Mouse (Mus musculus) G1E-ER4 (cell line): ENCODE results near the gene Tex33. TPM values are rescaled to one million over a fixed set of nuclear protein-coding genes. Genes with fewer than 3 reads are reported as not detected.

Experiments used
- GATA1 ChIP-seq: IDR thresholded peaks from one replicate; pipeline ENCODE4 v1.8.0; 2012; ENCODE audit warnings: low read length, inconsistent platforms
- polyA plus RNA-seq: library from polyadenylated mRNA; stranded (reverse); fragments of >175 nt; gene quantifications from 2 replicates; pipeline ENCODE4 v1.2.3, GENCODE M21; 2012

The Tex33 gene
- polyA plus RNA-seq, 1 experiment, result not detected

DNA sequence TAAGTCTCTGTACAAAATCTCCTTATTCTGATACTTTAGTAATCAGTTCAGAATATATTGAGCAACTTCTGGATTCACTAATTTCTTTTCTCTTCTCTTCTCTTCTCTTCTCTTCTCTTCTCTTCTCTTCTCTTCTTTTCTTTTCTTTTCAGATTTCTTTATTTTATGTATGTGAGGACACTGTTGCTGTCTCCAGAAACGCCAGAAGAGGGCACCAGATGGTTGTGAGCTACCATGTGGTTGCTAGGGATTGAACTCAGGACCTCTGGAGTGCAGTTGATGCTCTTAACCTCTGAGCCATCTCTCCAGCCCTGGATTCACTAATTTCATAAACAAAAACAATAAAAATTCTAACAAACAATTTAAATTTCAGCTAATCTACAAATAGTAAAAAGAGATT lies 40.8 kb downstream of the Tex33 start:
- TF ChIP-seq GATA1, result no peak

DNA sequence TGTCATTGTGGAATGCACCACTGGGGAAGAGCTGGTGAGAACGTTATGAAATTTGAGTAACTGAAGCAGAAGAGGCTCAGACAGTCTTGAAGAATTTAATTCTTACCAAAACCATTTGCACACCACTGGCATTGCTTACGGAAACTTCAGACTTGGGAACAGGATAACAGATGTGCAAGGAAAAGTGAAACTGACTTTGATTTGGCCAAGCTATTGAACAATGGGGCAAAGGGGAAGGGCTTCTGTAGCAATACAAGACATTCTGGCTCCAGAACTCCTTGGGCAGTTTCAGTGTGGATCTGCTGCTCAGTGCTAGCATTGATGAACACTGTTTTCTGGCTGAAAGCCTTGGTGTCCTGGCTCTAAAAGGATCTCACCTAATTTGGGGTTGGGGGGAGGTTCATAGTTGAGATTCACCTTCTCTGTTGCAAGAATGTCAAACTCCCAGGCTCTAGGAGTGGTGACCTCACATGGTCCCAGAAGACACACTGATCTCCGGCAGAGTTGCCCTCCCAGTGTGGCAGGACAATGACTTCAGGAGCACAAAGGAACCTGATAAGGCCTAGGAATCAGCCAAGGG lies 44.0 kb downstream of the Tex33 start:
- no peak for TF ChIP-seq GATA1

DNA sequence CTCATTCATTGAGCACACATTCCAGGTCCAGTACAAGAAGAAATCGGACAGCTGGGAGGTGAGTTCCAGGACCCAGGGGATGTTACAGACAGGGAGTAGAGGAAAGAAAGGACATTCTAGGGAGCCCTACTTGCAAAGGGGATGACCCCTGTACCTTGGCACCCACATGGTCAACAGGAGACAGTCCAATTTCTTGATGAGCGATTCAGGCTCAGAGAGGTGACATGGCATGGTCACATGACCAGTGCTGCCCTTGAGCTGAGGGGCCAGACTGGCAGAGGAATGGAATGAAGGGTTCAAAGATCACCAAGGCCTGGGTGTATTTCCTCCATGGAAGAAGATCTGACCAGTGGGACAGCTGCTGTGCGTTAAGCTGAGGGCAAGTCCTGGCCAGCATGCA lies 51.1 kb downstream of the Tex33 start:
- no peak for TF ChIP-seq GATA1

DNA sequence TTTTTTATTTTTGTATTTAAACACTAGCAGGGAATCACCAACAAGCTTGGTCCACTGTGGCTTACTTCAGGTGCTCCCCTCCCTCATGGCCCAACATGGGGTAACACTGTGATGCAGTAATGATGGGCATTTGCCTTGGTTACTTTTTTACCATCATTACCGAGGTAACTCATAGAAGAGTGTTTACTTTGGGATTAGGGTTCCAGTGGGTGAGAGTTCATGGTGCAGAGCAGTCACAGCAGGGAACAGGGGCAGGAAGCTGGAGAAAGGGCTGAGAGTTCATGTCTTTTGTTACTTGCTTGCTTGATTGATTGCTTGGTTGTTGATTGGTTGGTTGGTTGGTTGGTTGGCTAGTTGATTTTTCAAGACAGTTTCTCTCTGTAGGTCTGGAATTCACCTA lies 52.0 kb downstream of the Tex33 start:
- no peak for TF ChIP-seq GATA1

DNA sequence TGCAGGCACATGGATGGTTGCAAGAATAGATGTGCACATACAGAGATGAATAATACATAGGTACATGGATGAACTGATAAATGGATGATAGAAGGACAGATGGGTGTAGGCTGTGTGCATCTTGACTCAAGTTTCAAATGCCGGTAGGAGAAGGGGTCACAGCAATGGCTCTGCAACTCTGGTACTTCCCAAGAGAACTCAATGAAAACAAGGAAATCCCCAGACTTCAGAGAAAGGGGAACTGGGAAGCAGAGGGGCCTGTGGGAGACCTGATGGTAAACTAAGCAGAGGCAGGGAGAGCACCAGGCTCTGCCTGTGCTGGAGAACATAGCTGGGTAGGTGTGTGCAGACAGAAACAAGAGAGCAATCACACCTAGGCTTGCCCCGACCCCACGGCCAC lies 61.3 kb downstream of the Tex33 start:
- no peak for TF ChIP-seq GATA1

DNA sequence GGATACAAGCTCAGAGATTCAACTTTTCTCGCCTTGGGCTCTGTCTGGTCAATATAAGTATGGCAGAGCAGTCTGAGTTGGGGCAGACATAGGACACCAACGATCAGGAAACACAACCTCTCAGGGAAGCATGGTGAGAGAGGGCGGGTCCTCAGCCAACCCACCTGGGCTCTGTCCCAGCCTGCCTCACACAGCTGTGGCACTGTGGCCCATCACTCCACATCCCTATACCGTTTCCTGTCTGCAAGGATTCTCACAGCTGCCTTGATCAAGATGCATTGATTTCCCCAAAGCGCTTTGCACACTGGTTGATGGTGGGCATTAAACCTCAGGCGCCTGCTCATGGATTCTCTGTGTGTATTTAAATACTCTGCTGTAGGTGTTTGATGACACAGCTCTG lies 62.7 kb downstream of the Tex33 start:
- TF ChIP-seq GATA1, result no peak

DNA sequence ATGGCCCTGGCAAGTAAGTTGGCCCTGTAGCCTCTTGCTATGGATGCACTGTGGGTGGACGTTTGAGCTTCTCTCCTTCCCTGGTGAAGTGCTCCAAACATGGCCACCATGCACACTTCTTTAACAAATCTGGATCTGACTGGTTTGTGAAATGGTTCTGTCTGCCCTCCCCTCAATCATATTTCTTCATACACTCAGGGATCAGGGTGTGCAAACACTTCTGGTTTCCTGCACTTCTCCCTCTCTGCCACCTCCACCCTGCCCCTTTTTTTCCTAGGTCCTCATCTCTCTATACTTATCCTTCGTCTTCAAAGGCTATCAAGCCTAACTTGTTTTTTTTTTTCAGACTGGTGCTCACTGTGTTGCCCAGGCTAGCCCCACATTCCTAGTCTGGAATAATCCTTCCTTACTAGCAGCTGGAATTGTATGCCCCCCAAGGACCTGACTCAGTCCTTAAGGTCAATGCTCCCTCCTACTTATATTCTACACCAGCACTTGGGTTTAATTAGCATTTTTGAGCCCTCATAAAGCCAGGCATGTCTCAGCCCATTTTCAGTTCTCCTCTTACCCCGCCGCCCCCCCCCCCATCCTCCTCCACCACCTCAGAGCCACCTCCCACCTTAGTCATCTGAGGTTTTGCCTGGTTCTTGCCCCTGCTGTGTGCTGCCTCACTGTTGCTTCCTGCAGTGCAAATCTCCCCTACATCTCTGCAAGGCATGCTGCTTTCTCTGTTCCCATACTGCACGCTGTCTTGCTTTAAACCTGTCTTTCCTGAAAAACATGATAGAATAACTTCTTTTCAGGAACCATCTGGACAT lies 64.0 kb downstream of the Tex33 start:
- no peak for TF ChIP-seq GATA1

DNA sequence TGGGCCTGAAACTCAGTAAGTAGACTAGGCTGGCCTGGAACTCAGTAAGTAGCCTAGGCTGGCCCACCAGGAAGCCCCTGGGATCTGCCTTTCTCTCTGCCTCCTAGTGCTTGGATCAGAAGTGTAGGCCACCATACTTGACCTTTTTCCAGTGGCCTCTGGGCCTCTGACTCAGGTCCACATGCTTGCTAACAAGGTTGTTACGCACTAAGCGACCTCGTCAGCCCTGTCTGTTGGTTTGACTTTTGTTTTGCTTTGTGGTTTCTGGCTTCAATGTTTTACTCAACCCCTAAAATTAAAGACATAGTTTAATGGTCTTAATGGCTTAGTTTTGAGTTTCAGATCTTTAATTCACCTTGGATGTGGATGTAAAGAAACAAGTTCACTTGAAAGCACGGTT lies 65.0 kb downstream of the Tex33 start:
- TF ChIP-seq GATA1, result no peak

DNA sequence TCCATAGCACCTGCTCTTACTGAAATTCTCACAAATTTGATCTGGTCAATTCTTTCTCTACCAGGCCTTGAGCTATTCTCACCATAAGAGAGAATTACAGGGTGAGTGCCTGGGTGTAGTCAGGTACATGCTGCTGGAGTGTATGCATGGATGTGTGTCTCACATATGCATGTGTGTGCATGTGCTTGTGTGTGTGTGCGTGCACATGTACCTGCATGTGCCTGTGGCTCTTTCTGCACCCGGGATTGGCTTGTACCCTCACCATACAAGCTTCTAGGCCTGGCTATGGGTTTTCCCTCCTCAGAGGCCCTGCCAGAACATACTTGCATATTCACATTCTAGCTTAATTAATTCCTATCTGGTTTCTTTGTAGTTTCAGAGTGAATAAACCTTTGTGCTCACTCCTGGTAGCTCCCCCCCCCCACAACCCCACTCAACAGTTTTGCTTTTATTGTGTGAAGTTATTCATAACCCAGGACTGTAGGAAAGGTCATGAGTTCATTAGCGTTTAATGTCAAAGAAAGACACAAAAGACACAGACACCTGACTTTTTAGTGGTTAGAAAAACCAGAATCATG lies 67.1 kb downstream of the Tex33 start:
- TF ChIP-seq GATA1, result no peak

Other genes starting within 250 kb of the Tex33 start
- 126 and 153 TPM in 2 replicates for gene Ift27, start 221.8 kb downstream of the Tex33 start, polyA plus RNA-seq
- not detected in 2 replicates for gene Pvalb, start 189.5 kb downstream of the Tex33 start, polyA plus RNA-seq
- gene Ncf4, start 151.1 kb downstream of the Tex33 start, polyA plus RNA-seq, result 0.10 and 1.4 TPM in 2 replicates
- gene Csf2rb2, start 90.2 kb downstream of the Tex33 start, polyA plus RNA-seq, result 1.8 and 2.3 TPM in 2 replicates
- gene Csf2rb, start 70.2 kb downstream of the Tex33 start, polyA plus RNA-seq, result 14.2 and 25.8 TPM in 2 replicates
- 4.8 and 4.9 TPM in 2 replicates for gene Tst, start 10.0 kb upstream of the Tex33 start, polyA plus RNA-seq
- 123 and 135 TPM in 2 replicates for gene Mpst, start 10.5 kb upstream of the Tex33 start, polyA plus RNA-seq
- not detected in 2 replicates for gene Kctd17, start 32.7 kb upstream of the Tex33 start, polyA plus RNA-seq
- gene Tmprss6, start 72.7 kb upstream of the Tex33 start, polyA plus RNA-seq, result not detected in 2 replicates
- gene Il2rb, start 99.4 kb upstream of the Tex33 start, polyA plus RNA-seq, result not detected in 2 replicates
- gene C1qtnf6, start 135.5 kb upstream of the Tex33 start, polyA plus RNA-seq, result 0.03 and 0.04 TPM in 2 replicates
- not detected in 2 replicates for gene Sstr3, start 148.8 kb upstream of the Tex33 start, polyA plus RNA-seq
- 435 and 659 TPM in 2 replicates for gene Rac2, start 176.9 kb upstream of the Tex33 start, polyA plus RNA-seq
- 0.37 and 0.53 TPM in 2 replicates for gene Cyth4, start 201.1 kb upstream of the Tex33 start, polyA plus RNA-seq